8 mouse cellular contexts compared by ENCODE assay signal in the genomic region with DNA sequence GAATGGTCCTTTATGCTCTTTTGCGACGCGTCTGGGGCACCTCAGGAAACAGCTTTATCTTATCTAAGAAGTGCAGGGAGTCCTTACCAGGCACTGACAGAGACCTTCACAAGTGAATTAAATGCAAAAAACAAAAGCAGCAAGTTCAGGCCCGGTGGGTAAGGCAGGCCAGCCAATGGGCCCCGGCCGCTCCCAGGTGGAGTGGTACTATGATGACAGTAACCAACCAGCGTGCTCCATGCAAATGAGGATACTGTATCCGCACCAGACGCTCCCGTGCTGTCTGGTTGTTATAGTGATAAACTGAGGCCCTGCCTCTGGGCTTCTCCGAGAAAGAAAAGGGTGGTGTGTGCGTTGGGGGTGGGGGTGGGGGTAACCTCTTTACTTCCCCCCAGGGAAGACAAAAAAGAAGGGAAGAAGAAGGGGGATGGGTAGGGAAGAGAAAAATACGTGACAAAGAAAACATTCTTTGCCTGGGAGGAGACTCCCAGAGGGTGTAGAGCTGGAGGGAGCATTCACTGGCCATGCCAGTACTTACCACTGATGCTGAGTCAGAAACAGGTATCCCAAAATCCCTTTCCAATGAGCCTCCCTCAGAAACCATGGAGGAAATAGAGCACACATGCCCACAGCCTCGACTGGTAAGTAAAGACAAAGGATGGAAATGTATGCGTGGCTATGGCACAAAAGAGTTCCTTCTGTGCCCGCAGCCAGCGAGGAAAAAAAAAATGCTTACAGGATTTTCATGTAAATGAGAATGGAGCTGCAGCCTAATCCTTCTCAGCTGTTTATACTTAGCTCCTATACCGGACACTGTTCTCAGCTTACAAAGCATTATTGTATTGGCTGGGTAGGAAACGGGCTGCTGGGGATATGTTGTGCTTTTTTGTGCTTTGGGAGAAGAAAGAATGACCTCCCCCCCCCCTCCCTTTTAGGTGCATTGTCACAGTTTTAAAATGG. TPM values are rescaled to one million over a fixed set of nuclear protein-coding genes. Genes with fewer than 3 reads are reported as not detected.
DNase-seq lines count a peak whose midpoint lies in the region; ATAC-seq and TF ChIP-seq lines count a peak whose summit lies in the region.

No protein-coding gene starts in this region.

- 19% methylated on average over 19 of the region's 19 CpGs for WGBS in embryonic facial prominence, embryonic 13.5 days
- WGBS in heart, embryonic 13.5 days: 11% methylated on average over 19 of the region's 19 CpGs
- WGBS in liver, embryonic 14.5 days (ENCODE audit: insufficient replicate concordance): 10% methylated on average over 19 of the region's 19 CpGs
- 18% methylated on average over 19 of the region's 19 CpGs for WGBS in stomach, embryonic 14.5 days

- 0 out of 2 replicates have a peak, but pooled peaks cover 9% of the 10 kb centered on the region for H3K27me3 ChIP-seq in embryonic facial prominence, embryonic 13.5 days
- peaks cover 4% of the 10 kb centered on the region; the same call in 1 of the 2 replicates for H3K27me3 ChIP-seq in heart, embryonic 13.5 days (replicated peaks)
- H3K27me3 ChIP-seq in liver, embryonic 14.5 days (ENCODE audit: control insufficient read depth, insufficient read depth, low read length): no peaks in the 10 kb centered on the region
- no peaks in the 10 kb centered on the region for H3K27me3 ChIP-seq in stomach, embryonic 14.5 days (ENCODE audit: control insufficient read depth, insufficient read depth, low read length)

- ATAC-seq in embryonic facial prominence, embryonic 13.5 days (ENCODE audit: insufficient number of reproducible peaks, insufficient read depth, low FRiP score, low TSS enrichment, low read depth): peak; percentile 98
- ATAC-seq in heart, embryonic 13.5 days (ENCODE audit: extremely low read depth, insufficient number of reproducible peaks, low FRiP score, low TSS enrichment): peak; percentile 95
- ATAC-seq in liver, embryonic 14.5 days (ENCODE audit: insufficient read depth): peak; percentile 100
- peak; percentile 99 for ATAC-seq in stomach, embryonic 14.5 days (ENCODE audit: insufficient number of reproducible peaks, insufficient read depth, low FRiP score, low read depth)

- peak; percentile 81 for TF ChIP-seq EP300 in liver, embryonic 14.5 days (IDR thresholded peaks at IDR 0.05; ENCODE audit: low read depth)

- peak overlapping the region; percentile 52 for H3K9ac ChIP-seq in embryonic facial prominence, embryonic 13.5 days
- peak overlapping the region; percentile 64 for H3K9ac ChIP-seq in heart, embryonic 13.5 days
- peak overlapping the region; percentile 78 for H3K9ac ChIP-seq in liver, embryonic 14.5 days (replicated peaks)
- H3K9ac ChIP-seq in stomach, embryonic 14.5 days (replicated peaks; ENCODE audit: low read depth, low read length): no peak overlapping the region

- peak overlapping the region; percentile 42 for H3K4me3 ChIP-seq in embryonic facial prominence, embryonic 13.5 days
- H3K4me3 ChIP-seq in heart, embryonic 13.5 days: peak overlapping the region; percentile 51
- peak overlapping the region; percentile 62 to 91 for H3K4me3 ChIP-seq in liver, embryonic 14.5 days (ENCODE audit: insufficient read depth in 1 of 2, low read depth in 2 of 2, low read length in 2 of 2)
- H3K4me3 ChIP-seq in stomach, embryonic 14.5 days (ENCODE audit: low read depth, low read length): peak overlapping the region; percentile 27

- H3K27ac ChIP-seq in embryonic facial prominence, embryonic 13.5 days: peak overlapping the region; percentile 87
- H3K27ac ChIP-seq in heart, embryonic 13.5 days (replicated peaks): peak overlapping the region; percentile 65
- H3K27ac ChIP-seq in liver, embryonic 14.5 days: peak overlapping the region; percentile 98
- H3K27ac ChIP-seq in stomach, embryonic 14.5 days (ENCODE audit: low read length): peak overlapping the region; percentile 36

- no peaks in the 10 kb centered on the region for H3K9me3 ChIP-seq in embryonic facial prominence, embryonic 13.5 days
- H3K9me3 ChIP-seq in heart, embryonic 13.5 days: no peaks in the 10 kb centered on the region
- no peaks in the 10 kb centered on the region for H3K9me3 ChIP-seq in liver, embryonic 14.5 days (ENCODE audit: control insufficient read depth, low read length)
- H3K9me3 ChIP-seq in stomach, embryonic 14.5 days (ENCODE audit: control insufficient read depth, low read depth, low read length): no peaks in the 10 kb centered on the region

- DNase-seq in CD4-positive, CD25-positive, alpha-beta regulatory T cell, adult 2 months (ENCODE audit: low read depth, low spot score): peak; percentile 73
- peak; percentile 9 to 23 for DNase-seq in adrenal gland, postnatal 4 days (ENCODE audit: low spot score in 2 of 2)
- peak; percentile 13 to 20 for DNase-seq in kidney, postnatal 36 days
- DNase-seq in liver, embryonic 14.5 days (ENCODE audit: low read depth in 3 of 3, low spot score in 3 of 3): peak; percentile 82 to 88 (median 87)
- peak; percentile 45 for DNase-seq in neural tube, embryonic 10.5 days (ENCODE audit: extremely low spot score, low spot score)

- peak overlapping the region; percentile 60 for H3K4me2 ChIP-seq in embryonic facial prominence, embryonic 13.5 days
- peak overlapping the region; percentile 75 for H3K4me2 ChIP-seq in heart, embryonic 13.5 days
- peak overlapping the region; percentile 72 for H3K4me2 ChIP-seq in liver, embryonic 14.5 days (ENCODE audit: low read depth)
- H3K4me2 ChIP-seq in stomach, embryonic 14.5 days (replicated peaks; ENCODE audit: low read depth, low read length): peak overlapping the region; percentile 55

- H3K36me3 ChIP-seq in embryonic facial prominence, embryonic 13.5 days: no peaks in the 10 kb centered on the region
- H3K36me3 ChIP-seq in heart, embryonic 13.5 days: no peaks in the 10 kb centered on the region
- no peaks in the 10 kb centered on the region for H3K36me3 ChIP-seq in liver, embryonic 14.5 days (replicated peaks; ENCODE audit: control insufficient read depth, insufficient read depth, low read depth)
- no peaks in the 10 kb centered on the region for H3K36me3 ChIP-seq in stomach, embryonic 14.5 days (ENCODE audit: control insufficient read depth, insufficient read depth, low read length)

- TF ChIP-seq CTCF in liver, embryonic 14.5 days (IDR thresholded peaks at IDR 0.05; ENCODE audit: low read depth): no peak

- H3K4me1 ChIP-seq in embryonic facial prominence, embryonic 13.5 days: no peaks in the 10 kb centered on the region
- H3K4me1 ChIP-seq in heart, embryonic 13.5 days: peaks cover 5% of the 10 kb centered on the region
- H3K4me1 ChIP-seq in liver, embryonic 14.5 days (replicated peaks; ENCODE audit: control insufficient read depth in 2 of 2, insufficient read depth in 2 of 2, low read length in 1 of 2): peaks cover 11 to 19% of the 10 kb centered on the region in 2 experiments
- H3K4me1 ChIP-seq in stomach, embryonic 14.5 days (ENCODE audit: control insufficient read depth, insufficient read depth, low read length): no peaks in the 10 kb centered on the region

RNA-seq across cellular contexts. Expression of a gene that starts 20.5 kb away (rescaled TPM):
- total RNA-seq in adrenal gland, postnatal 4 days (2021): 1 to 10 TPM; 2.3 to 3.3 TPM
- polyA plus RNA-seq in embryonic facial prominence, embryonic 13.5 days (2015; fragmentation: Nextera tagmentation; extraction: Ambion mirVana): 4.8 and 5.0 TPM in 2 replicates
- polyA plus RNA-seq in heart, embryonic 13.5 days (2015; fragmentation: Nextera tagmentation; extraction: Ambion mirVana): 1.5 and 1.8 TPM in 2 replicates
- polyA plus RNA-seq in liver, embryonic 14.5 days (2012; rRNA removed): 6.3 and 8.3 TPM in 2 replicates
- 4.3 and 4.8 TPM in 2 replicates for polyA plus RNA-seq in liver, embryonic 14.5 days (2014; fragmentation: Nextera tagmentation; extraction: Ambion mirVana)
- polyA plus RNA-seq in stomach, embryonic 14.5 days (2014; fragmentation: Nextera tagmentation; extraction: Ambion mirVana): 2.7 and 2.8 TPM in 2 replicates

RNA-seq across cellular contexts. Expression of a gene that starts 43.2 kb away (rescaled TPM):
- 10 to 100 TPM; 17.8 to 25.5 TPM for total RNA-seq in adrenal gland, postnatal 4 days (2021)
- polyA plus RNA-seq in embryonic facial prominence, embryonic 13.5 days (2015; fragmentation: Nextera tagmentation; extraction: Ambion mirVana): 18.0 and 20.8 TPM in 2 replicates
- 9.8 and 10.8 TPM in 2 replicates for polyA plus RNA-seq in heart, embryonic 13.5 days (2015; fragmentation: Nextera tagmentation; extraction: Ambion mirVana)
- 3.9 and 6.7 TPM in 2 replicates for polyA plus RNA-seq in liver, embryonic 14.5 days (2012; rRNA removed)
- polyA plus RNA-seq in liver, embryonic 14.5 days (2014; fragmentation: Nextera tagmentation; extraction: Ambion mirVana): 14.3 and 15.3 TPM in 2 replicates
- polyA plus RNA-seq in stomach, embryonic 14.5 days (2014; fragmentation: Nextera tagmentation; extraction: Ambion mirVana): 21.3 and 22.7 TPM in 2 replicates

Comparison
In these comparisons a context has a peak if more than half of its experiments do, and no peak if none do; other contexts are left out.
1. Peak in every context shown above with its lines: DNase-seq, ATAC-seq, H3K4me3 ChIP-seq and H3K27ac ChIP-seq.
2. DNase-seq: peak in every context shown above with its lines; median percentile 87 in liver, embryonic 14.5 days; 73 in CD4-positive, CD25-positive, alpha-beta regulatory T cell, adult 2 months; 45 in neural tube, embryonic 10.5 days; 16 in kidney, postnatal 36 days; 16 in adrenal gland, postnatal 4 days.
3. H3K27ac ChIP-seq: peak in every context shown above with its lines; median percentile 98 in liver, embryonic 14.5 days; 87 in embryonic facial prominence, embryonic 13.5 days; 65 in heart, embryonic 13.5 days; 36 in stomach, embryonic 14.5 days.